Mouse (Mus musculus) myocyte (in vitro differentiated cells): ENCODE data around the gene Ulk4. TPM values are rescaled to one million over a fixed set of nuclear protein-coding genes. Genes with fewer than 3 reads are reported as not detected.

Experiments used
- H3K27me3 ChIP-seq: one replicate; pipeline ENCODE4 v1.6.1; 2011; ENCODE audit not compliant: control insufficient read depth, insufficient read depth, insufficient read length
- H3K36me3 ChIP-seq: one replicate; pipeline ENCODE4 v1.6.1; 2011; ENCODE audit not compliant: control insufficient read depth, insufficient read depth
- H3K4me2 ChIP-seq: one replicate; pipeline ENCODE4 v1.6.1; 2011; ENCODE audit warnings: low read depth, control low read depth
- H3K4me3 ChIP-seq: one replicate; pipeline ENCODE4 v1.5.1; 2011; ENCODE audit warnings: mild to moderate bottlenecking, control low read depth, moderate library complexity
- H3K79me2 ChIP-seq: one replicate; pipeline ENCODE4 v1.6.1; 2011; ENCODE audit not compliant: control insufficient read depth, insufficient read depth
- H3ac ChIP-seq: one replicate; pipeline ENCODE4 v1.6.1; 2011; ENCODE audit not compliant: control insufficient read depth, insufficient read length
- CEBPB ChIP-seq: IDR thresholded peaks from 2 replicates; pipeline ENCODE4 v1.6.1; 2011; ENCODE audit warnings: mild to moderate bottlenecking, moderate library complexity; ENCODE audit not compliant: poor library complexity, insufficient read depth, severe bottlenecking
- E2F4 ChIP-seq: IDR thresholded peaks from one replicate; pipeline ENCODE4 v1.6.1; 2011; ENCODE audit warnings: mild to moderate bottlenecking, control low read depth, moderate library complexity; ENCODE audit not compliant: insufficient read depth
- MAX ChIP-seq: IDR thresholded peaks from one replicate; pipeline ENCODE4 v1.6.1; 2011; ENCODE audit warnings: low read depth, mild to moderate bottlenecking, control low read depth
- MYOD1 ChIP-seq, 3 experiments: IDR thresholded peaks; one replicate each; pipeline ENCODE4 v1.6.1; 2011; ENCODE audit warnings: control low read depth in 2 of 3, low read depth in 2 of 3, mild to moderate bottlenecking in 2 of 3, moderate library complexity in 1 of 3; ENCODE audit not compliant: insufficient read length in 2 of 3, control insufficient read depth in 1 of 3
- MYOG ChIP-seq, 3 experiments: IDR thresholded peaks; one replicate each; pipeline ENCODE4 v1.6.1; 2011; ENCODE audit warnings: control low read depth in 2 of 3, low read depth in 2 of 3, mild to moderate bottlenecking in 2 of 3; ENCODE audit not compliant: insufficient read length in 2 of 3, control insufficient read depth in 1 of 3, insufficient read depth in 1 of 3
- POLR2A ChIP-seq: IDR thresholded peaks from one replicate; pipeline ENCODE4 v1.6.1; 2011; ENCODE audit warnings: low read depth, mild to moderate bottlenecking, control low read depth, moderate library complexity; ENCODE audit not compliant: insufficient read length
- POLR2AphosphoS2 ChIP-seq: IDR thresholded peaks from one replicate; pipeline ENCODE4 v1.6.1; 2011; ENCODE audit warnings: low read depth, control low read depth; ENCODE audit not compliant: insufficient read length
- REST ChIP-seq: IDR thresholded peaks from one replicate; pipeline ENCODE4 v1.6.1; 2011; ENCODE audit warnings: mild to moderate bottlenecking, control low read depth, moderate library complexity; ENCODE audit not compliant: insufficient read depth, insufficient read length
- SRF ChIP-seq: IDR thresholded peaks from one replicate; pipeline ENCODE4 v1.6.1; 2011; ENCODE audit warnings: low read depth; ENCODE audit not compliant: control insufficient read depth, insufficient read length
- TCF12 ChIP-seq: IDR thresholded peaks from one replicate; pipeline ENCODE4 v1.6.1; 2011; ENCODE audit warnings: mild to moderate bottlenecking, control low read depth; ENCODE audit not compliant: poor library complexity, insufficient read depth, severe bottlenecking
- TCF3 ChIP-seq: IDR thresholded peaks from one replicate; pipeline ENCODE4 v1.6.1; 2011; ENCODE audit warnings: low read depth, control low read depth; ENCODE audit not compliant: insufficient read length
- USF1 ChIP-seq: IDR thresholded peaks from one replicate; pipeline ENCODE4 v1.6.1; 2011; ENCODE audit warnings: low read depth, mild to moderate bottlenecking, control low read depth, moderate library complexity
- polyA plus RNA-seq: library from polyadenylated mRNA; unstranded; fragments of >200 nt; fragmentation: generic; extraction: Trizol; gene quantifications from one replicate; pipeline ENCODE4 v1.2.1, GENCODE M21; 2012; ENCODE audit warnings: missing spikeins

Gene Ulk4
- polyA plus RNA-seq, 1 experiment, result 0.85 TPM

DNA sequence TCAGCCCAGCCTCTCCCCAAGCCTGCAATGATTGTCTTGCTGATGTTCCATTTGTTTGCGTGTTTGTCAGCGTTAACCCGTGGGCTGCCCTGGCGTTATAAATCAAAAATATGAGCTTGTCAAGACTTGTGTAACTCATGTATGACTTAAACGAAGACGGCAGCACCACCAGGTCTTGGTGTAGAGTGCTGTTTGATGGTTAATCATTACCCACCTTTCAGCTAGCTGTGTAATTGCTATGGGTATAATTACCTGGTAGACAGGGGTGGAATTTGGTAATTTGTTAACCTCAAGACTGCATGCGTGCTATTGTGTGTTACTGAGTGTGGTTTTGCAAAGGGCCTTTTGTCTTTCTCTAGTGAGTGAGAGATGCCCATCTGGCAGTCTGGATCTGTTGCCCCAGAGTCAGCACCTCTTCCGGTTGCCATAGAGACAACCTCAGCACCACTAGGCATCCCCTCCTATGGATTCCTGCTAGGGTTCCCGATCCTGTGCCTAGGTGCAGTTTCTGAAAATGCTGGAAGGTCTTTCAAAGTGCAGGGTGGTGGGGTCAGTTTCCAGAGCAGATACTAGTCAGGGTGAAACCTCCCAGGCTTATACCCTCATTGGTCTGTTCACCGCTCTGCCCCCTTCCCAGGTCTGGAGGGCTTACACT lies 35.4 kb upstream of the Ulk4 start:
- Histone ChIP-seq H3K4me3 (no peak overlapping the region), H3K27me3 (no peaks in the 10 kb centered on the region), H3ac (no peak overlapping the region), H3K4me2 (no peak overlapping the region), H3K36me3 (no peaks in the 10 kb centered on the region), H3K79me2 (peaks cover 74% of the 10 kb centered on the region)
- TF ChIP-seq USF1, result no peak
- no peak for TF ChIP-seq POLR2AphosphoS2
- no peak for TF ChIP-seq TCF3
- TF ChIP-seq CEBPB, result no peak
- TF ChIP-seq TCF12, result no peak
- no peak for TF ChIP-seq POLR2A
- no peak for TF ChIP-seq MAX
- no peak for TF ChIP-seq MYOG (IDR thresholded peaks at IDR 0.05; ENCODE audit: control insufficient read depth in 1 of 3, insufficient read depth in 1 of 3, insufficient read length in 2 of 3, low read depth in 2 of 3)
- TF ChIP-seq MYOD1 (IDR thresholded peaks at IDR 0.05; ENCODE audit: control insufficient read depth in 1 of 3, insufficient read length in 2 of 3, low read depth in 2 of 3), result no peak
- TF ChIP-seq E2F4, result no peak
- TF ChIP-seq REST, result no peak
- TF ChIP-seq SRF, result no peak

DNA sequence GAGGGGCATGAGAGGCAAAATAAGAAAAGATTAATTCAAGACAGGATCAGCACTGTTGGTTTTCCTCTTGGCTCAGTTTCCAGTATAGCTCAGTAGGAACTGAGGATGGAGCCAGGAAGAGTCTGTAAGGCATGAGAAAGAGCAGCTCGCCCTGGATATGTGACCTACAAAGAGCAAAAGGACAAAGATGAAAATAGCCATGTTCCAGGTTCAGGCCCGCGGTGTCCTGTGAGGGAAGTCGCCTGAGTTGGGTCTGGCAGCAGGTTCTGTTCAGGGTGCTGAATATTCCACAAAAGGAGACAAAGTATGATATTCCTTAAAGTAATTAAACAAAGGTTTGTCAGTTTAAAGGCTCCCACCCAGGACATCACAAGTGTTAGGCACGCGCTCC lies 34.8 kb upstream of the Ulk4 start:
- TF ChIP-seq POLR2A (no peak), USF1 (no peak), MYOD1 (IDR thresholded peaks at IDR 0.05; ENCODE audit: control insufficient read depth in 1 of 3, insufficient read length in 2 of 3, low read depth in 2 of 3) (no peak), POLR2AphosphoS2 (no peak), TCF12 (no peak), E2F4 (no peak), MYOG (IDR thresholded peaks at IDR 0.05; ENCODE audit: control insufficient read depth in 1 of 3, insufficient read depth in 1 of 3, insufficient read length in 2 of 3, low read depth in 2 of 3) (no peak), MAX (no peak), REST (no peak), TCF3 (no peak), SRF (no peak), CEBPB (no peak)
- Histone ChIP-seq H3K4me3 (no peak overlapping the region), H3ac (no peak overlapping the region), H3K4me2 (no peak overlapping the region), H3K36me3 (no peaks in the 10 kb centered on the region), H3K79me2 (peaks cover 79% of the 10 kb centered on the region), H3K27me3 (no peaks in the 10 kb centered on the region)

DNA sequence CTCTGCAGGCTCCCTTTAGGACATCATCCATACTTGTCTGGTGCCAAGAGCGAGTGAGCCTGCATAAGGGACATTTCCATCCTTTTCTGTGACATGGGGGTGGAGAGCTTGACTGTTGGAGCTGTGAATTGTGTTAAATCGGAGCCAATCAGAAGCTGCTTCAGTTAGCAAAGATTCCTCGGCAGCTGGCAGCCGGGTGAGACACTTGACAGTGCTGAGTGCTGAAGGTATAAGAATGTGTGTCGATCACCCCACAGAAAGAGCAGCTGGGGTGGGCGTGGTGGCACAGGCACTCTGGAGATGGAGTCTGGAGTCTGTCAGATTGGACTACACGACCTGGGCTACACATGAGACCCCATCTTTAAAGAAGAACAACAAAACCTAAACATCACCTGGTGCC lies 33.5 kb upstream of the Ulk4 start:
- TF ChIP-seq MYOG (IDR thresholded peaks at IDR 0.05; ENCODE audit: control insufficient read depth in 1 of 3, insufficient read depth in 1 of 3, insufficient read length in 2 of 3, low read depth in 2 of 3) (peak in 2 of 3 experiments; percentile 13 to 64), POLR2A (no peak), MYOD1 (IDR thresholded peaks at IDR 0.05; ENCODE audit: control insufficient read depth in 1 of 3, insufficient read length in 2 of 3, low read depth in 2 of 3) (peak in 2 of 3 experiments; percentile 18 to 71), TCF12 (no peak), CEBPB (no peak), TCF3 (no peak), REST (no peak)
- no peaks in the 10 kb centered on the region for H3K36me3 ChIP-seq

DNA sequence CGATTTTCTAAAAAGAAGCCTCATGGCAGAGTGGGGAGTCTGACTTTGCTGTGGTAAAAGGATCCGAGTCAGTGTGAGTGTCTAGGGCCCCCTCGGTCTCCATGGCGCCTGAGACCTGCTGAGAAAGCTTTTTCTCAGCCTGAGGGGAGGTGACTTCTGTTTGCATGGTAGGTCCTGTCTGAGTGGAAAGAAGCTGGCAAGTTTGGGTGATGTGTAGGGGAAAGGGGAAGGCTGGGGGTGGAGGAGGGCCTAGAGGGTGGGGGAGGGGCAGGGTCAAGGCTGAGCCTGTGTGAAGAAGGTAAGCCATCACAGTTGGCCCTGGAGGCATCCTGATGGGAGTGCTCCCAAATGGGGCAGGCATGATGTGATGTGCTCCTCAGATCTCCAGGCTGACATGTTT lies 32.3 kb upstream of the Ulk4 start:
- Histone ChIP-seq H3ac (no peak overlapping the region), H3K36me3 (peaks cover 1% of the 10 kb centered on the region), H3K27me3 (no peaks in the 10 kb centered on the region), H3K79me2 (peaks cover 89% of the 10 kb centered on the region), H3K4me2 (no peak overlapping the region), H3K4me3 (no peak overlapping the region)
- TF ChIP-seq USF1 (no peak), CEBPB (no peak), TCF3 (no peak), TCF12 (no peak), E2F4 (no peak), MYOD1 (IDR thresholded peaks at IDR 0.05; ENCODE audit: control insufficient read depth in 1 of 3, insufficient read length in 2 of 3, low read depth in 2 of 3) (no peak), SRF (no peak), POLR2AphosphoS2 (no peak), MAX (no peak), REST (no peak), POLR2A (no peak), MYOG (IDR thresholded peaks at IDR 0.05; ENCODE audit: control insufficient read depth in 1 of 3, insufficient read depth in 1 of 3, insufficient read length in 2 of 3, low read depth in 2 of 3) (no peak)

More for the DNA sequence above, 33.5 kb upstream of the Ulk4 start:
- Histone ChIP-seq H3K4me3 (no peak overlapping the region), H3K4me2 (no peak overlapping the region), H3K27me3 (no peaks in the 10 kb centered on the region), H3K79me2 (peaks cover 84% of the 10 kb centered on the region), H3ac (no peak overlapping the region)

DNA sequence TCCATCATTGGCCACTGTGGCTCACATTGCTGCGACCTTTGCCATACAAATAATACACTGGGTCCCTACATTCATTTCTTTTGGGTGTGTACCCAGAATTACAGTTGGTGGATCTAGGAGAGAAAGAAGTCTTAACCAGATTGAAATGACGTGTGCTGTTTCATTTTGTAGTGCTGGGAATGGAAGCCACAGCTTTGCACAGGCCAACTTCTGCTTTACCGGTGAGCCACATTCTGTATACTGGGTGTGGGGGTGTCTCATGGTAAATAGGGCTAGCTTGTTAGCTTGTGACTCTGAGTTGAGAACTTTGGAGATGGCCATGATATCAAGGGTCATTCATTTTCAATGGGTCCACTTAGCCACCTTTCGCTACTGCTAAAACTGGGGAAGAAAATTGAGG lies 28.5 kb upstream of the Ulk4 start:
- peaks cover 10% of the 10 kb centered on the region for H3K36me3 ChIP-seq
- H3ac ChIP-seq, result no peak overlapping the region
- no peak overlapping the region for H3K4me3 ChIP-seq
- H3K27me3 ChIP-seq, result no peaks in the 10 kb centered on the region
- H3K79me2 ChIP-seq, result peaks cover 98% of the 10 kb centered on the region
- TF ChIP-seq REST, result no peak
- H3K4me2 ChIP-seq, result no peak overlapping the region
